Mouse (Mus musculus) olfactory bulb, adult 2 months (tissue): ENCODE measurements at regions not wholly inside any gene's neighbourhood (a gene's known extent, or its start where the extent isn't known, plus 50 kb on each side); places are given as distances from the start of the nearest gene placed in this dataset.

Experiments used
- H3K27ac ChIP-seq: fragments of 200-500 bp; 2 replicates; pipeline ENCODE4 v1.5.1; 2012; ENCODE audit warnings: low read depth, low read length; ENCODE audit not compliant: insufficient read depth
- H3K4me1 ChIP-seq: fragments of 200-500 bp; 2 replicates; pipeline ENCODE4 v1.6.1; 2012; ENCODE audit warnings: low read length; ENCODE audit not compliant: control insufficient read depth, insufficient read depth
- H3K4me3 ChIP-seq: fragments of 200-500 bp; 2 replicates; pipeline ENCODE4 v1.5.1; 2012; ENCODE audit warnings: mild to moderate bottlenecking, low read depth, low read length, moderate library complexity; ENCODE audit not compliant: insufficient read depth
- CTCF ChIP-seq: fragments of 200-500 bp; IDR thresholded peaks from 2 replicates; pipeline ENCODE4 v1.5.1; 2012; ENCODE audit warnings: low read depth, mild to moderate bottlenecking, low read length, moderate library complexity; ENCODE audit not compliant: insufficient read depth
- POLR2A ChIP-seq: fragments of 200-500 bp; IDR thresholded peaks from 2 replicates; pipeline ENCODE4 v1.6.1; 2012; ENCODE audit warnings: mild to moderate bottlenecking, low read depth, low read length, moderate library complexity; ENCODE audit not compliant: insufficient read depth
- WGBS: fragments of 180-500 bp; shearing (Covaris S2); methylation state at CpG from one replicate; pipeline ENCODE4 v1.1.7; 2018; 5-methylcytosine and 5-hydroxymethylcytosine counted together

DNA sequence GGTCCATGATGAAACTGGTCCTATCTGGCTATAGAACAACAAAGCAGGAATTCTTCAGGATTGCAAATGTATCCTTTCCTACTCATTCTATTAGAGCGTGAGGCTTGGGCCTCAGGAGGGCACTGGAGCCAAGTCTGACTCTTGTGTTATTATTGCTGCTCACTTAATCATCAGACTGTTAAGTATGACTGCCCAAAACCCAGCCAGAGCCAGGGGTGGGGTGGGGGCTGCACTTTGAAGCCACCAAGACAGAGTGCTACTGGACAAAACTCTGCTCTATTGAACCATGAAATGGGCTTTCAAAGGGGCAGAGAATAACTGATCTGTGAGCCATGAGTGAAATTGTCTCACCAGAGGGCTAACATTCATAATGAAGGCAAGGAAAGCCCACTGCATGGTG is 181.7 kb upstream of the Lpp start:
- Histone ChIP-seq H3K4me1 (no peaks in the 10 kb centered on the region), H3K4me3 (no peak overlapping the region), H3K27ac (no peak overlapping the region)
- TF ChIP-seq CTCF (no peak), POLR2A (no peak)
- 98% methylated on average over 1 of the region's 1 CpGs for WGBS

DNA sequence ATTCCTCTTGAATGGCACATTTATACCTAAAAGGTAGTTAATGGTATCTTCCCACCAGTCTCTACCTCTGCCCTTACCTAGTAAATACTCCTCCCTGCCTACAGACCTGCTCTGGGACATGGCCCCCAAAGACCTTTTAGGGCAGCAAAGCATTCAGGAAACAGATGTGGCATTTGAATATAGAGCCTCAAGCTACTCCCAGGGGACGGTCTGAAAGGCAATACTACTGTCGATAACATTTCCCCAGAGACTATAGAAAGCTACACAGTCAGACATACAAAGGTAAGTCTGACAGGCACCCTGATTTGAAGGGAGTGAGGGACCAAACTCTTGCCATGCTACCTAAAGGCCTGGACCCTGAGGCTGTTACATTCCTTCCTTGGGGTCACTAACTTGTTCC is 184.4 kb upstream of the Lpp start:
- no peak overlapping the region for H3K27ac ChIP-seq
- H3K4me1 ChIP-seq = no peaks in the 10 kb centered on the region
- H3K4me3 ChIP-seq = no peak overlapping the region
- TF ChIP-seq POLR2A (no peak), CTCF (no peak)
- 95% methylated on average over 2 of the region's 2 CpGs for WGBS

- TF ChIP-seq POLR2A (no peak), CTCF (no peak)
- 100% methylated on average over 2 of the region's 2 CpGs for WGBS
These were observed 185.2 kb upstream of the Lpp start for GRCm38 (mm10) chr16:24208118-24208517.

DNA sequence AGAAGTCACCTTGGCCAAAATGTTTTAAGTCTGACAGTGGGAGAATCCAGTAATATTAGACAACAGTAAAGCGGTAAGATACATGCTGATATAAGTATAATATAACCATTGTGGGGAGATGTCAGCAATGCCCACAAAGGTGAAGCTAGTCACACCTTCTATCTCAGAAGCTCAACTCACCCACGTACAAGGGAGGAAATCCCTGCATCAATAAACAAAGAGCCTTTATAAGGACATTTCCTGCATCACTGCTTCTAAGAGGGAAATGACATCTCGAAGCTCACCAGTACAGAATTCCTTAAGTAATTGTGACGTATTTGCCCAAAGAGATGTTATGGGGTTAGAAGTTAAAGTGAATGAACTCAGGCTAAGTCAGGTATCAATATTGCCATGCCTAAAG is 186.3 kb upstream of the Lpp start:
- Histone ChIP-seq H3K4me3 (no peak overlapping the region), H3K27ac (no peak overlapping the region), H3K4me1 (no peaks in the 10 kb centered on the region)
- WGBS = 85% methylated on average over 4 of the region's 4 CpGs
- TF ChIP-seq CTCF (no peak), POLR2A (no peak)

More at GRCm38 (mm10) chr16:24208118-24208517, 185.2 kb upstream of the Lpp start:
- no peak overlapping the region for H3K27ac ChIP-seq
- H3K4me3 ChIP-seq = no peak overlapping the region
- H3K4me1 ChIP-seq = no peaks in the 10 kb centered on the region

GRCm38 (mm10) chr16:24206461-24206861 is 186.8 kb upstream of the Lpp start:
- Histone ChIP-seq H3K4me1 (no peaks in the 10 kb centered on the region), H3K4me3 (no peak overlapping the region), H3K27ac (no peak overlapping the region)
- WGBS = 57% methylated on average over 4 of the region's 4 CpGs
- TF ChIP-seq CTCF = no peak
- TF ChIP-seq POLR2A = no peak

- WGBS = 96% methylated on average over 5 of the region's 5 CpGs
- TF ChIP-seq POLR2A = no peak
- TF ChIP-seq CTCF = no peak
- Histone ChIP-seq H3K4me1 (no peaks in the 10 kb centered on the region), H3K4me3 (no peak overlapping the region), H3K27ac (no peak overlapping the region)
These were observed 187.7 kb upstream of the Lpp start for GRCm38 (mm10) chr16:24205594-24205993.

- TF ChIP-seq CTCF (no peak), POLR2A (no peak)
- 99% methylated on average over 4 of the region's 4 CpGs for WGBS
- no peak overlapping the region for H3K4me3 ChIP-seq
- no peaks in the 10 kb centered on the region for H3K4me1 ChIP-seq
- H3K27ac ChIP-seq = no peak overlapping the region
These were observed 189.1 kb upstream of the Lpp start for GRCm38 (mm10) chr16:24204064-24204730.

- no peak overlapping the region for H3K27ac ChIP-seq
- WGBS = 89% methylated on average over 5 of the region's 5 CpGs
- H3K4me1 ChIP-seq = no peaks in the 10 kb centered on the region
- TF ChIP-seq POLR2A (no peak), CTCF (no peak)
- no peak overlapping the region for H3K4me3 ChIP-seq
These were observed 190.7 kb upstream of the Lpp start for GRCm38 (mm10) chr16:24202653-24203052.

- WGBS = 93% methylated on average over 7 of the region's 7 CpGs
These were observed 191.9 kb upstream of the Lpp start for GRCm38 (mm10) chr16:24201455-24201854.

DNA sequence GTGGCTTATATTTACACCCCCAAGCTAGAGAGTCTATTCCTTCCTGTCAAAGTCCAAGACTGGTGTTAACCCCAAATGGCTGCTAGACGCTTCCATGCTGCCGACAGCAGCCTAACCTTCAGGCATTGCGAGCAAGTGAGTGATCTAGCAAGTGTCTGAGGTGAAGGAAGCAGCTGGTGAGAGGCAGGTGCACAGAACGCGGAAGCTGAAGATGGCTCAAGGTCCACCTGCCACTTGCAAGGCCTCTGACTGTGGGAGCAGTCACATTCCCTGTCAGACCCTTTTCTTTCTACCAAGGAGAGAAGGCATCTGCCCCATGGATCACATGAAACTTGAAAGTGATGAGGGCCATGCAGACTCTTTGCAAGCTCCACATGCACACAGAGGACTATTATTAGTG is 193.1 kb upstream of the Lpp start:
- Histone ChIP-seq H3K27ac (no peak overlapping the region), H3K4me1 (no peaks in the 10 kb centered on the region), H3K4me3 (no peak overlapping the region)
- TF ChIP-seq CTCF = no peak
- no peak for TF ChIP-seq POLR2A
- 96% methylated on average over 5 of the region's 5 CpGs for WGBS

More at GRCm38 (mm10) chr16:24201455-24201854, 191.9 kb upstream of the Lpp start:
- no peaks in the 10 kb centered on the region for H3K4me1 ChIP-seq
- H3K4me3 ChIP-seq = no peak overlapping the region
- no peak for TF ChIP-seq POLR2A
- no peak for TF ChIP-seq CTCF
- H3K27ac ChIP-seq = no peak overlapping the region
